Mouse (Mus musculus) intestine, postnatal 0 days (tissue): ENCODE measurements around the gene Gys2. TPM values are rescaled to one million over a fixed set of nuclear protein-coding genes. Genes with fewer than 3 reads are reported as not detected.
A peak's percentile ranks its signal among the peaks of the same experiment; 100 is the strongest.

ENCODE experiments used
- ATAC-seq: fragments of 200-750 bp; cut with Nextera tagmentation; 2 replicates; pipeline ENCODE4 v1.8.0; 2017; ENCODE audit warnings: mild to moderate bottlenecking, moderate TSS enrichment, moderate library complexity
- H3K27ac ChIP-seq: fragments of 300-500 bp; sonication (generic); 2 replicates; pipeline ENCODE4 v1.5.1; 2014; ENCODE audit warnings: mild to moderate bottlenecking, low read depth, low read length, moderate library complexity
- H3K27me3 ChIP-seq: fragments of 300-500 bp; sonication (generic); replicated peaks from 2 replicates; pipeline ENCODE4 v1.6.1; 2014; ENCODE audit warnings: low read length, mixed read lengths; ENCODE audit not compliant: control insufficient read depth, insufficient read depth
- H3K36me3 ChIP-seq: fragments of 300-500 bp; sonication (generic); 2 replicates; pipeline ENCODE4 v1.6.1; 2014; ENCODE audit warnings: mild to moderate bottlenecking, moderate library complexity; ENCODE audit not compliant: control insufficient read depth, insufficient read depth
- H3K4me1 ChIP-seq: fragments of 300-500 bp; sonication (generic); replicated peaks from 2 replicates; pipeline ENCODE4 v1.6.1; 2014; ENCODE audit warnings: antibody characterized with exemption, low read length, mixed read lengths; ENCODE audit not compliant: control insufficient read depth, insufficient read depth
- H3K4me2 ChIP-seq: fragments of 300-500 bp; sonication (generic); replicated peaks from 2 replicates; pipeline ENCODE4 v1.6.1; 2014; ENCODE audit warnings: low read depth, mild to moderate bottlenecking, moderate library complexity
- H3K4me3 ChIP-seq: fragments of 300-500 bp; sonication (generic); 2 replicates; pipeline ENCODE4 v1.5.1; 2014; ENCODE audit warnings: low read depth, low read length
- H3K9ac ChIP-seq: fragments of 300-500 bp; sonication (generic); 2 replicates; pipeline ENCODE4 v1.6.1; 2014; ENCODE audit warnings: mild to moderate bottlenecking, low read depth, low read length
- H3K9me3 ChIP-seq: fragments of 300-500 bp; sonication (generic); 2 replicates; pipeline ENCODE4 v1.6.1; 2016; ENCODE audit warnings: mixed run types; ENCODE audit not compliant: control insufficient read depth
- CTCF ChIP-seq: sonication (generic); IDR thresholded peaks from 2 replicates; pipeline ENCODE4 v1.5.1; 2016; ENCODE audit warnings: low read depth, mild to moderate bottlenecking, control low read depth, antibody characterized with exemption, moderate library complexity
- WGBS: fragments of 180-500 bp; shearing (Covaris S2); extraction: QIAGEN DNeasy Blood & Tissue Kit; methylation state at CpG from one replicate; pipeline ENCODE4 v1.1.7; 2014; 5-methylcytosine and 5-hydroxymethylcytosine counted together
- polyA plus RNA-seq: library from polyadenylated mRNA; unstranded; fragments of >200 nt; fragmentation: Nextera tagmentation; extraction: Ambion mirVana; gene quantifications from 2 replicates; pipeline ENCODE4 v1.2.1, GENCODE M21; 2015

The Gys2 gene
- polyA plus RNA-seq, 1 experiment from 2014 or later, result not detected

- ATAC-seq, result peak; percentile 100
- peak within 1 kb of the TSS; percentile 81 for H3K4me3 ChIP-seq
- peak within 1 kb of the TSS; percentile 89 for H3K4me2 ChIP-seq
- no peak for TF ChIP-seq CTCF
- 0 out of 2 replicates have a peak, but pooled peaks cover 4% of the 10 kb centered on the region for H3K4me1 ChIP-seq
- peak within 1 kb of the TSS; percentile 78 for H3K9ac ChIP-seq
- no peaks in the 10 kb centered on the region for H3K27me3 ChIP-seq
- peak within 1 kb of the TSS; percentile 11; the same call in 1 of the 2 replicates for H3K27ac ChIP-seq
- H3K36me3 ChIP-seq, result no peaks in the 10 kb centered on the region
- under 1% methylated on average over 84 of the region's 87 CpGs for WGBS
- no peaks in the 10 kb centered on the region for H3K9me3 ChIP-seq
Observed at GRCm38 (mm10) chr6:142387011-142387754, 85.7 kb downstream of the Gys2 start, which contains the start of the genes Recql and Golt1b. Gene Recql, minus strand, starts transcription at chr6:142387087. Gene Golt1b, plus strand, starts transcription at chr6:142387221.

GRCm38 (mm10) chr6:142386285-142387010 lies 86.5 kb downstream of the Gys2 start:
- ATAC-seq, result peak; percentile 72
- no peak for TF ChIP-seq CTCF

GRCm38 (mm10) chr6:142384521-142384920 lies 88.4 kb downstream of the Gys2 start:
- TF ChIP-seq CTCF, result no peak
- ATAC-seq, result no peak
- 92% methylated on average over 9 of the region's 9 CpGs for WGBS
- Histone ChIP-seq H3K36me3 (no peaks in the 10 kb centered on the region), H3K9ac (no peak overlapping the region), H3K4me1 (0 out of 2 replicates have a peak, but pooled peaks cover 4% of the 10 kb centered on the region), H3K4me3 (no peak overlapping the region), H3K27ac (no peak overlapping the region), H3K9me3 (no peaks in the 10 kb centered on the region), H3K4me2 (no peak overlapping the region), H3K27me3 (no peaks in the 10 kb centered on the region)

More at GRCm38 (mm10) chr6:142386285-142387010, 86.5 kb downstream of the Gys2 start:
- Histone ChIP-seq H3K4me1 (0 out of 2 replicates have a peak, but pooled peaks cover 4% of the 10 kb centered on the region), H3K4me2 (peak overlapping the region; percentile 89), H3K9me3 (no peaks in the 10 kb centered on the region), H3K4me3 (peak overlapping the region; percentile 81), H3K36me3 (no peaks in the 10 kb centered on the region), H3K27ac (no peak overlapping the region), H3K9ac (peak overlapping the region; percentile 78), H3K27me3 (no peaks in the 10 kb centered on the region)
- 4% methylated on average over 31 of the region's 31 CpGs for WGBS

GRCm38 (mm10) chr6:142381615-142382014 lies 91.3 kb downstream of the Gys2 start:
- TF ChIP-seq CTCF, result no peak
- H3K27ac ChIP-seq, result no peak overlapping the region
- peaks cover 1% of the 10 kb centered on the region; the same call in 1 of the 2 replicates for H3K36me3 ChIP-seq
- H3K27me3 ChIP-seq, result no peaks in the 10 kb centered on the region
- no peak overlapping the region for H3K4me2 ChIP-seq
- H3K9ac ChIP-seq, result no peak overlapping the region
- H3K4me1 ChIP-seq, result 0 out of 2 replicates have a peak, but pooled peaks cover 4% of the 10 kb centered on the region
- no peaks in the 10 kb centered on the region for H3K9me3 ChIP-seq
- 89% methylated on average over 7 of the region's 7 CpGs for WGBS
- ATAC-seq, result no peak
- H3K4me3 ChIP-seq, result no peak overlapping the region

GRCm38 (mm10) chr6:142379961-142380360 lies 92.9 kb downstream of the Gys2 start:
- 83% methylated on average over 6 of the region's 6 CpGs for WGBS
- Histone ChIP-seq H3K27me3 (no peaks in the 10 kb centered on the region), H3K9me3 (no peaks in the 10 kb centered on the region)

More at GRCm38 (mm10) chr6:142379961-142380360, 92.9 kb downstream of the Gys2 start:
- ATAC-seq, result no peak
- Histone ChIP-seq H3K4me2 (no peak overlapping the region), H3K4me3 (no peak overlapping the region), H3K4me1 (no peaks in the 10 kb centered on the region), H3K9ac (no peak overlapping the region), H3K27ac (no peak overlapping the region), H3K36me3 (peaks cover 15% of the 10 kb centered on the region)
- no peak for TF ChIP-seq CTCF
